Mouse (Mus musculus) neural tube, embryonic 15.5 days (tissue): ENCODE measurements around the gene Wasl. TPM values are rescaled to one million over a fixed set of nuclear protein-coding genes. Genes with fewer than 3 reads are reported as not detected.
A peak's percentile ranks its signal among the peaks of the same experiment; 100 is the strongest.

ENCODE experiments used
- ATAC-seq: fragments of 200-750 bp; cut with Nextera tagmentation; 2 replicates; pipeline ENCODE4 v1.8.0; 2017; ENCODE audit warnings: mild to moderate bottlenecking, moderate TSS enrichment, moderate library complexity; ENCODE audit not compliant: low FRiP score
- H3K27ac ChIP-seq: fragments of 300-500 bp; sonication (generic); replicated peaks from 2 replicates; pipeline ENCODE4 v1.5.1; 2015; ENCODE audit warnings: mild to moderate bottlenecking, inconsistent platforms
- H3K27me3 ChIP-seq: fragments of 300-500 bp; sonication (generic); replicated peaks from 2 replicates; pipeline ENCODE4 v1.6.1; 2015; ENCODE audit warnings: inconsistent platforms
- H3K36me3 ChIP-seq: fragments of 300-500 bp; sonication (generic); 2 replicates; pipeline ENCODE4 v1.6.1; 2015; ENCODE audit warnings: inconsistent platforms
- H3K4me1 ChIP-seq: fragments of 300-500 bp; sonication (generic); 2 replicates; pipeline ENCODE4 v1.6.1; 2015; ENCODE audit warnings: inconsistent platforms
- H3K4me2 ChIP-seq: fragments of 300-500 bp; sonication (generic); 2 replicates; pipeline ENCODE4 v1.6.1; 2015; ENCODE audit warnings: inconsistent platforms, mild to moderate bottlenecking, moderate library complexity
- H3K4me3 ChIP-seq: fragments of 300-500 bp; sonication (generic); replicated peaks from 2 replicates; pipeline ENCODE4 v1.5.1; 2015; ENCODE audit warnings: mild to moderate bottlenecking, inconsistent platforms
- H3K9ac ChIP-seq: fragments of 300-500 bp; sonication (generic); replicated peaks from 2 replicates; pipeline ENCODE4 v1.6.1; 2015; ENCODE audit warnings: mild to moderate bottlenecking, inconsistent platforms
- H3K9me3 ChIP-seq: fragments of 300-500 bp; sonication (generic); replicated peaks from 2 replicates; pipeline ENCODE4 v1.6.1; 2016; ENCODE audit warnings: inconsistent platforms
- WGBS: fragments of 180-500 bp; shearing (Covaris S2); methylation state at CpG from one replicate; pipeline ENCODE4 v1.1.7; 2015; ENCODE audit warnings: mixed read lengths; 5-methylcytosine and 5-hydroxymethylcytosine counted together
- polyA plus RNA-seq: library from polyadenylated mRNA; unstranded; fragments of >200 nt; fragmentation: Nextera tagmentation; extraction: Ambion mirVana; gene quantifications from 2 replicates; pipeline ENCODE4 v1.2.1, GENCODE M21; 2015

Wasl gene
- polyA plus RNA-seq, 1 experiment from 2014 or later: 60.5 TPM

- no peak overlapping the region for H3K27ac ChIP-seq
- H3K9me3 ChIP-seq: no peaks in the 10 kb centered on the region
- H3K9ac ChIP-seq: no peak overlapping the region
- 93% methylated on average over 2 of the region's 2 CpGs for WGBS
- ATAC-seq: no peak
- no peaks in the 10 kb centered on the region for H3K36me3 ChIP-seq
- no peak overlapping the region for H3K4me3 ChIP-seq
- no peaks in the 10 kb centered on the region for H3K4me1 ChIP-seq
- no peak overlapping the region for H3K4me2 ChIP-seq
- no peaks in the 10 kb centered on the region for H3K27me3 ChIP-seq
Observed at GRCm38 (mm10) chr6:24642161-24642560, 22.6 kb downstream of the Wasl start.

- WGBS: 94% methylated on average over 4 of the region's 4 CpGs
- H3K9ac ChIP-seq: no peak overlapping the region
- H3K36me3 ChIP-seq: no peaks in the 10 kb centered on the region
- ATAC-seq: no peak
- H3K4me2 ChIP-seq: no peak overlapping the region
- H3K4me3 ChIP-seq: no peak overlapping the region
- no peaks in the 10 kb centered on the region for H3K27me3 ChIP-seq
- no peak overlapping the region for H3K27ac ChIP-seq
- no peaks in the 10 kb centered on the region for H3K4me1 ChIP-seq
- H3K9me3 ChIP-seq: no peaks in the 10 kb centered on the region
Observed at GRCm38 (mm10) chr6:24641286-24641685, 23.5 kb downstream of the Wasl start.

- ATAC-seq: no peak
- H3K36me3 ChIP-seq: peaks cover 13% of the 10 kb centered on the region; the same call in 1 of the 2 replicates
- WGBS: 90% methylated on average over 2 of the region's 2 CpGs
Observed at GRCm38 (mm10) chr6:24635814-24636213, 29.0 kb downstream of the Wasl start.

GRCm38 (mm10) chr6:24634065-24634464 is 30.7 kb downstream of the Wasl start:
- no peaks in the 10 kb centered on the region for H3K4me1 ChIP-seq
- WGBS: 86% methylated on average over 3 of the region's 3 CpGs

More at GRCm38 (mm10) chr6:24635814-24636213, 29.0 kb downstream of the Wasl start:
- no peaks in the 10 kb centered on the region for H3K9me3 ChIP-seq
- H3K4me1 ChIP-seq: no peaks in the 10 kb centered on the region
- no peak overlapping the region for H3K4me2 ChIP-seq
- no peak overlapping the region for H3K4me3 ChIP-seq
- no peak overlapping the region for H3K27ac ChIP-seq
- no peaks in the 10 kb centered on the region for H3K27me3 ChIP-seq
- H3K9ac ChIP-seq: no peak overlapping the region

GRCm38 (mm10) chr6:24632061-24632460 is 32.7 kb downstream of the Wasl start:
- no peaks in the 10 kb centered on the region for H3K4me1 ChIP-seq
- no peak overlapping the region for H3K27ac ChIP-seq
- no peak for ATAC-seq
- no peak overlapping the region for H3K9ac ChIP-seq
- no peaks in the 10 kb centered on the region for H3K9me3 ChIP-seq
- WGBS: 82% methylated on average over 4 of the region's 4 CpGs
- no peak overlapping the region for H3K4me2 ChIP-seq
- peaks cover 13% of the 10 kb centered on the region; the same call in 1 of the 2 replicates for H3K36me3 ChIP-seq
- H3K4me3 ChIP-seq: no peak overlapping the region
- no peaks in the 10 kb centered on the region for H3K27me3 ChIP-seq

More at GRCm38 (mm10) chr6:24634065-24634464, 30.7 kb downstream of the Wasl start:
- no peak overlapping the region for H3K9ac ChIP-seq
- H3K27me3 ChIP-seq: no peaks in the 10 kb centered on the region
- no peak overlapping the region for H3K4me2 ChIP-seq
- no peak for ATAC-seq
- H3K9me3 ChIP-seq: no peaks in the 10 kb centered on the region
- H3K27ac ChIP-seq: no peak overlapping the region
- peaks cover 13% of the 10 kb centered on the region; the same call in 1 of the 2 replicates for H3K36me3 ChIP-seq
- no peak overlapping the region for H3K4me3 ChIP-seq

- Histone ChIP-seq H3K9me3 (no peaks in the 10 kb centered on the region), H3K4me3 (no peak overlapping the region), H3K27me3 (no peaks in the 10 kb centered on the region), H3K4me1 (no peaks in the 10 kb centered on the region), H3K36me3 (peaks cover 18% of the 10 kb centered on the region), H3K4me2 (no peak overlapping the region), H3K27ac (no peak overlapping the region), H3K9ac (no peak overlapping the region)
- no peak for ATAC-seq
- 84% methylated on average over 1 of the region's 1 CpGs for WGBS
Observed at GRCm38 (mm10) chr6:24628499-24628898, 36.3 kb downstream of the Wasl start.

GRCm38 (mm10) chr6:24627586-24628030 is 37.2 kb downstream of the Wasl start:
- no peaks in the 10 kb centered on the region for H3K9me3 ChIP-seq
- no peak overlapping the region for H3K9ac ChIP-seq
- H3K36me3 ChIP-seq: peaks cover 17% of the 10 kb centered on the region
- no peak overlapping the region for H3K4me3 ChIP-seq
- no peak overlapping the region for H3K27ac ChIP-seq
- H3K4me2 ChIP-seq: no peak overlapping the region
- 67% methylated on average over 5 of the region's 5 CpGs for WGBS
- peak; percentile 66; the same call in 1 of the 2 replicates for ATAC-seq
- no peaks in the 10 kb centered on the region for H3K4me1 ChIP-seq
- no peaks in the 10 kb centered on the region for H3K27me3 ChIP-seq

GRCm38 (mm10) chr6:24622098-24622497 is 42.7 kb downstream of the Wasl start:
- peaks cover 29% of the 10 kb centered on the region for H3K36me3 ChIP-seq
- no peak overlapping the region for H3K4me3 ChIP-seq
- H3K27me3 ChIP-seq: no peaks in the 10 kb centered on the region
- H3K27ac ChIP-seq: no peak overlapping the region
- ATAC-seq: no peak
- 90% methylated on average over 2 of the region's 2 CpGs for WGBS
- H3K4me1 ChIP-seq: no peaks in the 10 kb centered on the region
- H3K9me3 ChIP-seq: no peaks in the 10 kb centered on the region
- no peak overlapping the region for H3K4me2 ChIP-seq
- no peak overlapping the region for H3K9ac ChIP-seq

- Histone ChIP-seq H3K36me3 (peaks cover 33% of the 10 kb centered on the region), H3K4me3 (no peak overlapping the region), H3K9me3 (no peaks in the 10 kb centered on the region), H3K27me3 (no peaks in the 10 kb centered on the region), H3K27ac (no peak overlapping the region), H3K4me2 (no peak overlapping the region), H3K4me1 (no peaks in the 10 kb centered on the region), H3K9ac (no peak overlapping the region)
- ATAC-seq: no peak
- WGBS: 90% methylated on average over 2 of the region's 2 CpGs
Observed at GRCm38 (mm10) chr6:24620936-24621335, 43.9 kb downstream of the Wasl start.

- no peak overlapping the region for H3K4me3 ChIP-seq
- no peak overlapping the region for H3K9ac ChIP-seq
- H3K9me3 ChIP-seq: no peaks in the 10 kb centered on the region
- 72% methylated on average over 6 of the region's 6 CpGs for WGBS
- H3K4me1 ChIP-seq: no peaks in the 10 kb centered on the region
- ATAC-seq: peak; percentile 59; the same call in 1 of the 2 replicates
- H3K27ac ChIP-seq: no peak overlapping the region
- H3K36me3 ChIP-seq: peaks cover 35% of the 10 kb centered on the region
- no peaks in the 10 kb centered on the region for H3K27me3 ChIP-seq
- no peak overlapping the region for H3K4me2 ChIP-seq
Observed at GRCm38 (mm10) chr6:24619285-24620045, 45.3 kb downstream of the Wasl start.

- no peak overlapping the region for H3K9ac ChIP-seq
- ATAC-seq: no peak
- H3K9me3 ChIP-seq: no peaks in the 10 kb centered on the region
- no peak overlapping the region for H3K4me2 ChIP-seq
- no peak overlapping the region for H3K27ac ChIP-seq
- no peak overlapping the region for H3K4me3 ChIP-seq
- 76% methylated on average over 4 of the region's 4 CpGs for WGBS
- no peaks in the 10 kb centered on the region for H3K27me3 ChIP-seq
- H3K4me1 ChIP-seq: no peaks in the 10 kb centered on the region
- peaks cover 35% of the 10 kb centered on the region for H3K36me3 ChIP-seq
Observed at GRCm38 (mm10) chr6:24616746-24617145, 48.1 kb downstream of the Wasl start.

- H3K36me3 ChIP-seq: peaks cover 30% of the 10 kb centered on the region
- WGBS: 74% methylated on average over 4 of the region's 4 CpGs
- H3K27me3 ChIP-seq: no peaks in the 10 kb centered on the region
- no peak overlapping the region for H3K4me3 ChIP-seq
- no peaks in the 10 kb centered on the region for H3K9me3 ChIP-seq
- no peak overlapping the region for H3K9ac ChIP-seq
- H3K27ac ChIP-seq: no peak overlapping the region
- no peaks in the 10 kb centered on the region for H3K4me1 ChIP-seq
- no peak overlapping the region for H3K4me2 ChIP-seq
- no peak for ATAC-seq
Observed at GRCm38 (mm10) chr6:24613918-24614317, 50.9 kb downstream of the Wasl start.
